Mouse (Mus musculus) limb, embryonic 11.5 days (tissue): Measurements from ENCODE around the gene Borcs7. TPM values are rescaled to one million over a fixed set of nuclear protein-coding genes. Genes with fewer than 3 reads are reported as not detected.
"Not testable (repeated sequence)": the region's sequence is repeated elsewhere in the genome, so short reads cannot be mapped to it uniquely, and the experiment has no call there.

Experiments used
- ATAC-seq: fragments of 200-750 bp; cut with Nextera tagmentation; 2 replicates; pipeline ENCODE4 v1.8.0; 2017; ENCODE audit warnings: low read depth; ENCODE audit not compliant: insufficient number of reproducible peaks, low FRiP score, low TSS enrichment
- DNase-seq: peaks from one replicate; pipeline ENCODE4 v3.0.0-alpha.2; 2015; ENCODE audit warnings: low spot score
- H3K27ac ChIP-seq: fragments of 300-500 bp; sonication (generic); replicated peaks from 2 replicates; pipeline ENCODE4 v1.5.1; 2014; ENCODE audit warnings: low read depth, mild to moderate bottlenecking, low read length
- H3K27me3 ChIP-seq: fragments of 300-500 bp; sonication (generic); 2 replicates; pipeline ENCODE4 v1.6.1; 2014; ENCODE audit warnings: mild to moderate bottlenecking, low read length, mixed read lengths; ENCODE audit not compliant: control insufficient read depth, insufficient read depth
- H3K36me3 ChIP-seq: fragments of 300-500 bp; sonication (generic); 2 replicates; pipeline ENCODE4 v1.6.1; 2014; ENCODE audit warnings: mild to moderate bottlenecking, low read length, moderate library complexity, mixed read lengths; ENCODE audit not compliant: control insufficient read depth, insufficient read depth
- H3K4me1 ChIP-seq: fragments of 300-500 bp; sonication (generic); 2 replicates; pipeline ENCODE4 v1.6.1; 2014; ENCODE audit warnings: low read length, mixed read lengths; ENCODE audit not compliant: control insufficient read depth, insufficient read depth
- H3K4me2 ChIP-seq: fragments of 300-500 bp; sonication (generic); 2 replicates; pipeline ENCODE4 v1.6.1; 2014; ENCODE audit warnings: low read depth, mild to moderate bottlenecking, moderate library complexity; ENCODE audit not compliant: severe bottlenecking
- H3K4me3 ChIP-seq: fragments of 300-500 bp; sonication (generic); 2 replicates; pipeline ENCODE4 v1.5.1; 2014; ENCODE audit warnings: low read depth, low read length
- H3K9ac ChIP-seq: fragments of 300-500 bp; sonication (generic); 2 replicates; pipeline ENCODE4 v1.6.1; 2014; ENCODE audit warnings: mild to moderate bottlenecking, low read length
- H3K9me3 ChIP-seq: fragments of 300-500 bp; sonication (generic); 2 replicates; pipeline ENCODE4 v1.6.1; 2016; ENCODE audit warnings: low read length; ENCODE audit not compliant: control insufficient read depth
- WGBS: fragments of 180-500 bp; shearing (Covaris S2); extraction: QIAGEN DNeasy Blood & Tissue Kit; methylation state at CpG from one replicate; pipeline ENCODE4 v1.1.7; 2014; 5-methylcytosine and 5-hydroxymethylcytosine counted together
- polyA plus RNA-seq: library from polyadenylated mRNA; unstranded; fragments of >200 nt; fragmentation: Nextera tagmentation; extraction: Ambion mirVana; gene quantifications from 2 replicates; pipeline ENCODE4 v1.2.1, GENCODE M21; 2014

Borcs7 gene
- polyA plus RNA-seq, 1 experiment from 2014 or later, result 11.8 TPM

DNA sequence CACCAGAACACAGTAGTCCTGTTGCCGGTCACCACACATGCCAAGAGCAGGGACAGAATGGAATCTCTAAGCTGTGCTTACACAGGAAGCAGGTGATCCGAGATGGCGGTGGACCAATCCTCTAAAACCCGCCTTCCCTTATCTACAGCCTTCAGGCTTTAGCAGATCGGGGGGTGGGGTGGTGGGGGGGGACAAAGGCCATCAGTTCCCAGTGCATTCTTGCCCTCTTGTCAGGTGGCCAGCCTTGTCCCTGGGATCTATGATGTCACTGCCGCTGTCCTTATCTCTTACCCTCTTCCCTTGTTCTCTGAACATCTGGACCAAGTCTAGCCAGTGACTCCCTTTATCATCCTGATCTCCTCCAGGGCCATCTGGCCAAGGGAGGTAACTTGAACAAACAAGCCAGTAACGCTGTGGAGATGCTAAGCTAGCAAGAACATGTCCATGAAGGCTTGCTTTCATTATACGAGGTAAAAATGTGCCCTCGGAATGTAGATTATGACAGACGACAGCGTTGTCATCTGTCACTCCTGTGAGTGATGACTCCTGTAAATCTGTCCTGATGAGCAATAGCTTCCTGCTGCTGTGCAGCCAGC, 38.3 kb downstream of the Borcs7 start:
- H3K36me3 ChIP-seq, result no peaks in the 10 kb centered on the region
- no peaks in the 10 kb centered on the region for H3K27me3 ChIP-seq
- H3K9ac ChIP-seq, result no peak overlapping the region
- 57% methylated on average over 11 of the region's 11 CpGs for WGBS
- H3K4me2 ChIP-seq, result no peak overlapping the region
- no peak for ATAC-seq
- no peak overlapping the region for H3K4me3 ChIP-seq
- no peak overlapping the region for H3K27ac ChIP-seq
- no peaks in the 10 kb centered on the region for H3K4me1 ChIP-seq
- H3K9me3 ChIP-seq, result no peaks in the 10 kb centered on the region
- no peak for DNase-seq

- Histone ChIP-seq H3K27ac (no peak overlapping the region), H3K4me2 (no peak overlapping the region), H3K4me1 (no peaks in the 10 kb centered on the region), H3K9ac (no peak overlapping the region), H3K4me3 (no peak overlapping the region), H3K9me3 (no peaks in the 10 kb centered on the region), H3K27me3 (no peaks in the 10 kb centered on the region), H3K36me3 (no peaks in the 10 kb centered on the region)
- DNase-seq, result no peak
- 75% methylated on average over 3 of the region's 3 CpGs for WGBS
- ATAC-seq, result no peak
Measured at GRCm38 (mm10) chr19:46728909-46729308, 39.2 kb downstream of the Borcs7 start.

DNA sequence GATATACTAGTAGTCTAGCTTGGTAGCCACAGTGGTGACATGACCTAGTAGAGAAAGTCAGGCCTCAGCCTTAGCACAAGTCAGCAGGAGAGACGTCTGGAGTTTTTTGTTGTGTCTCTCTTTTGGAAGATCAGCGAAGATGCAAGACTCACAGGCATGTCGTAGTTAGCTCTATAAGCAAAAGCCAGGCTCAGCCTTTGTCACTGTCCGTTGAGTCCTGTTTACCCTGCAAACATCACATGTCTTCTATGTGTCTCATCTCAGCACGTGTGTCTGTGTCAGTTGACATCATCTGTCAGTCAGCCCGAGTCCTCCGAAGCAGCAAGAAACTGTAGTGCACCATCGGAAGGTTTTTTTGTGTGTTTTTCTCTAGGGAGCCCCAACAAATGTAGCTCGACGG, 41.6 kb downstream of the Borcs7 start:
- Histone ChIP-seq H3K27ac (no peak overlapping the region), H3K27me3 (no peaks in the 10 kb centered on the region), H3K9me3 (no peaks in the 10 kb centered on the region), H3K4me3 (no peak overlapping the region), H3K36me3 (no peaks in the 10 kb centered on the region), H3K4me1 (no peaks in the 10 kb centered on the region), H3K9ac (no peak overlapping the region), H3K4me2 (no peak overlapping the region)
- ATAC-seq, result no peak
- no peak for DNase-seq
- WGBS, result 90% methylated on average over 10 of the region's 10 CpGs

- WGBS, result 95% methylated on average over 5 of the region's 5 CpGs
- not testable (repeated sequence) for H3K36me3 ChIP-seq, H3K4me3 ChIP-seq, H3K9me3 ChIP-seq, H3K4me2 ChIP-seq, H3K27me3 ChIP-seq, ATAC-seq, H3K4me1 ChIP-seq, DNase-seq, H3K27ac ChIP-seq, H3K9ac ChIP-seq
Measured at GRCm38 (mm10) chr19:46732673-46733072, 43.0 kb downstream of the Borcs7 start.

- no peak for DNase-seq
- whole genome bisulfite sequencing, result 89% methylated on average over 7 of the region's 7 CpGs
Measured at GRCm38 (mm10) chr19:46733626-46734025, 43.9 kb downstream of the Borcs7 start.

GRCm38 (mm10) chr19:46735241-46735640, 45.5 kb downstream of the Borcs7 start:
- Histone ChIP-seq H3K9ac (no peak overlapping the region), H3K4me3 (no peak overlapping the region), H3K27me3 (no peaks in the 10 kb centered on the region), H3K36me3 (no peaks in the 10 kb centered on the region), H3K9me3 (no peaks in the 10 kb centered on the region), H3K27ac (no peak overlapping the region), H3K4me2 (no peak overlapping the region), H3K4me1 (no peaks in the 10 kb centered on the region)
- ATAC-seq (no peak), DNase-seq (no peak)
- WGBS, result 74% methylated on average over 5 of the region's 5 CpGs

More at GRCm38 (mm10) chr19:46733626-46734025, 43.9 kb downstream of the Borcs7 start:
- Histone ChIP-seq H3K4me3 (no peak overlapping the region), H3K27ac (no peak overlapping the region), H3K9me3 (no peaks in the 10 kb centered on the region), H3K27me3 (no peaks in the 10 kb centered on the region), H3K4me2 (no peak overlapping the region), H3K9ac (no peak overlapping the region), H3K36me3 (no peaks in the 10 kb centered on the region), H3K4me1 (no peaks in the 10 kb centered on the region)
- no peak for ATAC-seq

- no peaks in the 10 kb centered on the region for H3K4me1 ChIP-seq
- ATAC-seq (no peak), DNase-seq (no peak)
- H3K27ac ChIP-seq, result no peak overlapping the region
- no peak overlapping the region for H3K9ac ChIP-seq
- WGBS, result 85% methylated on average over 7 of the region's 7 CpGs
- no peak overlapping the region for H3K4me3 ChIP-seq
- H3K4me2 ChIP-seq, result no peak overlapping the region
- H3K36me3 ChIP-seq, result no peaks in the 10 kb centered on the region
- H3K27me3 ChIP-seq, result no peaks in the 10 kb centered on the region
- no peaks in the 10 kb centered on the region for H3K9me3 ChIP-seq
Measured at GRCm38 (mm10) chr19:46737106-46737505, 47.4 kb downstream of the Borcs7 start.

DNA sequence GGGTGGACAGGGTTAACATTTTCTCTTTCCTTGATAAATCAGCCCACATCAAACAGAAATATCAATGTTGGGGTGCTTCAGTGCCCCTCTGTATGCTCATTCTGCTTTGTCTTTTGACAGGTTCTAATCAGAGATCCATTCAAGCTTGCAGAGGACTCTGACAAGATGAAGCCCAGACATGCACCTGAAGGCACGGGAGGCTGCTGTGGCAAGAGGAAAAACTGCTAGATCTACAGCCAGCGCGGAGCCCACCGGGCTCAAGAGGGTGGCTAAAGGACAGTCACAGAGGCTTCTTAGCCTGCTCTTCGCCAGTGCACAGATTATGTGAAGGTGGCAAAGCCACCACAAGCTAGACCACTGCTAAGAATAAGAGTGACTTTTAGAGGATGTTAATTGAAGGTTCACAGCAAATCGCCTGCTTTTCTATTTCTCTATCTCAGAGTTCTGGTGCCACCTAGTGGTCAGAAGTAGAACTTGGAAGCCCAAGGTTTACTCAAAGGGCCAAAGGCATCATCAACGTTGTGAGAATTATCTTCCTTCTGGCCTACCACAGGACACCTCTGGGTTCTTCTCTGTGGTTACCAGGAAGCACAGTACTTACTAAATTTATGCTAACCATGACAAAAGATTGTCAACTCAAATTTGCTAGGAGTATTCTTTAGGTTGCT, 50.8 kb downstream of the Borcs7 start:
- no peak overlapping the region for H3K4me2 ChIP-seq
- H3K9ac ChIP-seq, result no peak overlapping the region
- 53% methylated on average over 7 of the region's 7 CpGs for WGBS
- ATAC-seq (no peak), DNase-seq (peak; percentile 69)
- no peak overlapping the region for H3K4me3 ChIP-seq
- no peaks in the 10 kb centered on the region for H3K27me3 ChIP-seq
- H3K4me1 ChIP-seq, result no peaks in the 10 kb centered on the region
- no peaks in the 10 kb centered on the region for H3K9me3 ChIP-seq
- no peaks in the 10 kb centered on the region for H3K36me3 ChIP-seq
- no peak overlapping the region for H3K27ac ChIP-seq

GRCm38 (mm10) chr19:46741574-46741973, 51.9 kb downstream of the Borcs7 start:
- no peaks in the 10 kb centered on the region for H3K27me3 ChIP-seq
- no peak overlapping the region for H3K4me2 ChIP-seq
- no peak overlapping the region for H3K4me3 ChIP-seq
- no peaks in the 10 kb centered on the region for H3K9me3 ChIP-seq
- no peak overlapping the region for H3K9ac ChIP-seq
- no peaks in the 10 kb centered on the region for H3K4me1 ChIP-seq
- WGBS, result 38% methylated on average over 6 of the region's 6 CpGs
- no peak overlapping the region for H3K27ac ChIP-seq
- DNase-seq, result no peak
- no peak for ATAC-seq
- no peaks in the 10 kb centered on the region for H3K36me3 ChIP-seq
